Mouse (Mus musculus): ENCODE data around the gene Atg4a.

Atg4a gene

GRCm38 (mm10) chrX:141158160-141158559 lies 201.5 kb downstream of the Atg4a start:
- peak; percentile 33 for DNase-seq (ENCODE audit: low read depth, low spot score)

- no peak for DNase-seq (ENCODE audit: low read depth, low spot score)
These were observed 203.7 kb downstream of the Atg4a start for GRCm38 (mm10) chrX:141160371-141160770.

GRCm38 (mm10) chrX:141165067-141165466 lies 208.4 kb downstream of the Atg4a start:
- DNase-seq (ENCODE audit: low read depth, low spot score): no peak

- peak; percentile 10 for DNase-seq (ENCODE audit: low read depth, low spot score)
These were observed 218.6 kb downstream of the Atg4a start for GRCm38 (mm10) chrX:141175353-141175752.

- no peak for DNase-seq (ENCODE audit: low read depth, low spot score)
These were observed 238.3 kb downstream of the Atg4a start for GRCm38 (mm10) chrX:141195036-141195435.

GRCm38 (mm10) chrX:141198993-141199392 lies 242.3 kb downstream of the Atg4a start:
- DNase-seq (ENCODE audit: low read depth, low spot score): no peak

- no peak for DNase-seq (ENCODE audit: low read depth, low spot score)
These were observed 256.1 kb downstream of the Atg4a start for GRCm38 (mm10) chrX:141212802-141213201.

Data from CD4-positive, CD25-positive, alpha-beta regulatory T cell, adult 2 months (primary cell).